Mouse (Mus musculus) liver, embryonic 16.5 days (tissue): ENCODE measurements at regions not wholly inside any gene's neighbourhood (a gene's known extent, or its start where the extent isn't known, plus 50 kb on each side); places are given as distances from the start of the nearest gene placed in this dataset.

Experiments
- ATAC-seq: fragments of 200-750 bp; cut with Nextera tagmentation; 2 replicates; pipeline ENCODE4 v1.8.0; 2017; ENCODE audit warnings: low read depth, mild to moderate bottlenecking, moderate number of reproducible peaks, moderate library complexity
- H3K27ac ChIP-seq: fragments of 300-500 bp; sonication (generic); 2 replicates; pipeline ENCODE4 v1.5.1; 2014; ENCODE audit warnings: mild to moderate bottlenecking, low read length
- H3K27me3 ChIP-seq: fragments of 300-500 bp; sonication (generic); 2 replicates; pipeline ENCODE4 v1.6.1; 2014; ENCODE audit warnings: low read depth, low read length, mixed read lengths; ENCODE audit not compliant: control insufficient read depth, insufficient read depth
- H3K36me3 ChIP-seq: fragments of 300-500 bp; sonication (generic); 2 replicates; pipeline ENCODE4 v1.6.1; 2014; ENCODE audit warnings: mild to moderate bottlenecking; ENCODE audit not compliant: control insufficient read depth, insufficient read depth
- H3K4me1 ChIP-seq: fragments of 300-500 bp; sonication (generic); 2 replicates; pipeline ENCODE4 v1.6.1; 2014; ENCODE audit warnings: low read depth, low read length, mixed read lengths; ENCODE audit not compliant: control insufficient read depth
- H3K4me2 ChIP-seq: fragments of 300-500 bp; sonication (generic); 2 replicates; pipeline ENCODE4 v1.6.1; 2014; ENCODE audit warnings: low read depth, low read length, mixed read lengths
- H3K4me3 ChIP-seq: fragments of 300-500 bp; sonication (generic); 2 replicates; pipeline ENCODE4 v1.5.1; 2014; ENCODE audit warnings: low read depth, mild to moderate bottlenecking, low read length
- H3K9ac ChIP-seq: fragments of 300-500 bp; sonication (generic); 2 replicates; pipeline ENCODE4 v1.6.1; 2014; ENCODE audit warnings: low read depth, low read length
- H3K9me3 ChIP-seq: fragments of 300-500 bp; sonication (generic); replicated peaks from 2 replicates; pipeline ENCODE4 v1.6.1; 2016; ENCODE audit warnings: low read length; ENCODE audit not compliant: control insufficient read depth
- WGBS: fragments of 180-500 bp; shearing (Covaris S2); extraction: QIAGEN DNeasy Blood & Tissue Kit; methylation state at CpG from one replicate; pipeline ENCODE4 v1.1.7; 2014; ENCODE audit not compliant: insufficient replicate concordance; 5-methylcytosine and 5-hydroxymethylcytosine counted together

DNA sequence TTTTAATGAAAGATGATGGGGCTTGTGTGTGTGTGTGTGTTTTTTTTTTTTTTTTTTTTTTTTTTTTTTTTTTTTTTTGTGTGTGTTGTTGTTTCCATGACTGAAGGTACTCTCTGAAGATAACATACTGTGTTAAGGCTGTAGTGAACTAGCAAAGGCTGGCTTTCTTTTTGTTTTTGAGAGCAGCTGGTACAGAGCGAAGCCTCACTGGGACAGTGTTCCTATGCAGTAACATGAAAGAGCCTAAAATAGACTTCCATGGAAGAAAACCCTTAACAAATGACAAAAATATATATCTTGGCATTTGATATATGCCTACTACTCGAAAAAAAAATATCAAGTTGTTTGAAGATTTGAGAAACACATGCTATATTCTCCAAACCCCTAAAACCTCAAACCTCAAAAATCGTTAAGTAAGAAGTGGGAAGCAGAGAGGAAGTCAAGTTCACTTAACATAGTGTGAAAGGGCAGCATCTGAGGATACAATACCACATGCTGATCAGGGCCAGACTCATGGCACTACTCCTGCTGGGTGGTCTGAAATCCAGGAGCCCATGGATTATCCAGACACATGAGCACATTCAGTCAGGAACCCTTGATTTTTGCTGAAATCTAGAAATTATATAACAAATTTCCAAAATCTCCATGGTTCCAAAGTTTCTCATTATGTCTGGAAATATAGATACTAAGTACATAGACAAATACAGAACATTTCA, 215.4 kb downstream of the Gm28710 start:
- no peaks in the 10 kb centered on the region for H3K9me3 ChIP-seq

DNA sequence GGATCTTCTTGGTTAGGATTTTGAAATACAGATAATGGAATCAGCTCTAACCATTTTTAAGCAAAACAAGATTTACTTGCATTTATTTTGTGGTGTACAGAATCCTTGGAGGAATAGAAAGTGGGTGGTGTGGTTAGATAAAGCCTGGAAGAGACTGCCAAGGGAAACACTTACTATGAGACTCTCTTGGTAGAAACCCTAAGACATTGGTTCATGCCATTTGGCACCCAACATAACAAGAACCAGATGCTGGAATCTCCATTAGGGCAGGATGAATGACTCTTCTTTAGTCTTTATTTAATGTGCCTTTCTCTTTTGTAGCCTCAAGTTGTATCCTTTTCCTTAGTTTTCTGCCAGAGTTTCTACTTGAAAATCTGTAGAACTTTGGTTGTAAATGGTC, 230.0 kb downstream of the Gm28710 start:
- Histone ChIP-seq H3K36me3 (no peaks in the 10 kb centered on the region), H3K4me2 (no peak overlapping the region)
- ATAC-seq: no peak

More for the DNA sequence above, 215.4 kb downstream of the Gm28710 start:
- no peaks in the 10 kb centered on the region for H3K4me1 ChIP-seq
- no peaks in the 10 kb centered on the region for H3K36me3 ChIP-seq
- H3K4me2 ChIP-seq: no peak overlapping the region
- no peak overlapping the region for H3K4me3 ChIP-seq
- H3K9ac ChIP-seq: no peak overlapping the region
- 27% methylated on average over 3 of the region's 3 CpGs for WGBS
- no peaks in the 10 kb centered on the region for H3K27me3 ChIP-seq
- no peak overlapping the region for H3K27ac ChIP-seq
- ATAC-seq: no peak

DNA sequence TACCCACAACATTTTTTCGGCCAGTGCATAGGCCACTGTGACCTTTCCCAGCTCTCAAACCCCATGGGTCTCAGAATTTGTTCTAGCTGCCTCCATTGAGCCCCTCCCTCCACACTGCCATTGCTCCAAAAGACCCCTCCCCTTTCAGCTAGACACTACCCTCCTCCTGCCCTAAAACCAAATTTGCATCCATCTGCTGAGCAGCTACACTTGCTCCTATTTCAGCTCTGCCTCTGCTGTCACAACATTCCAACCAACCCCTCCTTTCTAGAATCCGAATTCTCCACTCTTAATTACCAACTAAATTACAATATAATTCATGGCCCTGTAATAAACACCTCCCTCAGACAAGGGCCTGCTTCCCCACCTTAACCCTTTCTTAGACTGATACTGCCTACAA, 262.3 kb downstream of the Gm28710 start:
- Histone ChIP-seq H3K27me3 (no peaks in the 10 kb centered on the region), H3K9me3 (no peaks in the 10 kb centered on the region), H3K4me1 (no peaks in the 10 kb centered on the region), H3K27ac (no peak overlapping the region), H3K4me2 (no peak overlapping the region), H3K4me3 (no peak overlapping the region), H3K9ac (no peak overlapping the region), H3K36me3 (no peaks in the 10 kb centered on the region)
- 34% methylated on average over 2 of the region's 2 CpGs for WGBS
- no peak for ATAC-seq

More for the DNA sequence above, 230.0 kb downstream of the Gm28710 start:
- Histone ChIP-seq H3K9me3 (no peaks in the 10 kb centered on the region), H3K9ac (no peak overlapping the region), H3K27me3 (no peaks in the 10 kb centered on the region), H3K4me3 (no peak overlapping the region), H3K27ac (no peak overlapping the region), H3K4me1 (no peaks in the 10 kb centered on the region)

DNA sequence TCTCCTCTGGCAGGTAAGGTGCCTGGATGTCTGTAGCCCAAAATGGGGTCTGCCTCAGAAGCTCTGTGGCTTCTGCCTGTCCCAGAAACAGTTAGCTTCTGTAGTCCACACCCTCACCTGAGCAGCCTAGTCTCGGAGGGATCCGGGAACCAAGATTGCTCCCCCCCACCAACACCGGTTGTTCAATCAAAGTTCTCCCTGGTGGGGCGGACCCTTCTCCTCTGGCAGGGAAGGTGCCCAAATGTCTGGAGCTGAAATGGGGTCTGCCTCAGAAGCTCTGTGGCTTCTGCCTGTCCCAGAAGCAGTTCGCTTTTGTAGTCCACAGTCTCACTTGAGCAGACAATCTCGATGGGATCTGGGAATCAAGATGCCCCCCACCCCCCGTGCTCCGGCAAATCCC, 273.0 kb downstream of the Gm28710 start:
- WGBS: 73% methylated on average over 8 of the region's 8 CpGs
- no peak overlapping the region for H3K9ac ChIP-seq
- H3K27me3 ChIP-seq: no peaks in the 10 kb centered on the region
- H3K9me3 ChIP-seq: no peaks in the 10 kb centered on the region
- H3K4me3 ChIP-seq: no peak overlapping the region
- H3K27ac ChIP-seq: no peak overlapping the region
- no peaks in the 10 kb centered on the region for H3K4me1 ChIP-seq
- no peak overlapping the region for H3K4me2 ChIP-seq
- ATAC-seq: no peak
- H3K36me3 ChIP-seq: no peaks in the 10 kb centered on the region

DNA sequence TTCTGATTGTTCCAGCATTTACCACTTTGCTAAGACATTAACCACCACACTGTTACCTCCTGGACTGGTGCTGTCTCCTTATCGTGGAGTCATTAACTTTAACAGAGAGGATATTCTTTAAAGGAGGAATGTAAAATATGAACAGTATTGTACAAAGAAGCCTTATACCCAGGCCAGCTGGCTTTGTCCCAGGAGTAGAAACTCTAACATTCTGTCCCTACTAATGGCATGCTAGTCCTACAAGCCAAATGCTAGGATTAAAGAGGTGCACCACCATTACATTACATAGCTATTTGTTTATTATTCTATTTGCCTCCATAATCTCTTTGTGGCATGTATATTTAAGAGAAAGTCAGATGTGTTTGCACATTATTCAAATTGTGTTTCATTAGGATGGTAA, 288.8 kb downstream of the Gm28710 start:
- 50% methylated on average over 1 of the region's 1 CpGs for WGBS
- ATAC-seq: no peak
- Histone ChIP-seq H3K27me3 (no peaks in the 10 kb centered on the region), H3K36me3 (no peaks in the 10 kb centered on the region), H3K27ac (no peak overlapping the region), H3K4me3 (no peak overlapping the region), H3K4me1 (no peaks in the 10 kb centered on the region), H3K4me2 (no peak overlapping the region), H3K9me3 (no peaks in the 10 kb centered on the region), H3K9ac (no peak overlapping the region)

DNA sequence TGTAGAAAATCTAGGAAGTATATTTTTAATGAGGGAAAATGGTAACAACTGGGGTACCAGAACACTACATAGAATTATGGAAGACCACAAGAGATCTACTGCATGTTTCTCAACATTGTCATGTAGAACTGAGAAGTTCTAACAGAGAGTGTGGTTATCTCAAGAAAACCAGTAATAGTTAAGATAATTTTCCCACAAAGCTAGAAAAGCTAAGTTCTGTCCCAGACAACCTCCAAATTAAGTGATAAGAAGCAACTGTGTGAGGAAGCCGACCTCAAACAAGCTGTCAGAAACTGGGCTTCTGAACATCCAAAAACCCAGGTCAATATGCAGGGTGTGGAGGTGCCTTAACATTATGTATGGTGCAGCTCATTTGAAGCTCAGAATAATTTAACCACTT, 261.4 kb upstream of the Speer4f2 start:
- no peaks in the 10 kb centered on the region for H3K36me3 ChIP-seq
- H3K9ac ChIP-seq: no peak overlapping the region
- H3K4me1 ChIP-seq: no peaks in the 10 kb centered on the region
- no peaks in the 10 kb centered on the region for H3K9me3 ChIP-seq
- no peak overlapping the region for H3K4me3 ChIP-seq
- no peak overlapping the region for H3K4me2 ChIP-seq
- no peak overlapping the region for H3K27ac ChIP-seq
- no peaks in the 10 kb centered on the region for H3K27me3 ChIP-seq
- 27% methylated on average over 1 of the region's 1 CpGs for WGBS
- ATAC-seq: no peak

DNA sequence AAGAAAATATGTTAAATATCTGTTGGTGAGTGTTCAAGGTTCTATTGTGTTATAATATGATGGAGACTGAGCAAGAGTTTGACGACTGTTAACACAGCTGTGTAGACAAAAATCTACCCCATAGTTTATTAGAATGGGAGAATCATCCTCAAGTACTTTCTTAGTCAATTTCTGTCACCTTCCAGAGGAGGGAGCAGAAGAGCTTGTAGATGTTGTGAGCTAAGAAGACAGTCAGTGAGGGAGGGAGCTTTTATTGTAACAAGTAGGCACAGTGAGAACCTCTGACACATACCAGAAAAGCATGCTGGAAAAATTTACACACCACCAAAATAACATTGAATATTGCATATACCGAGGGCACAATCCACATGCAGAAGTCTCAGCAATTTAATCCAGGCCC, 261.0 kb upstream of the Speer4f2 start:
- H3K9me3 ChIP-seq: no peaks in the 10 kb centered on the region
- 31% methylated on average over 2 of the region's 2 CpGs for WGBS
- ATAC-seq: no peak

DNA sequence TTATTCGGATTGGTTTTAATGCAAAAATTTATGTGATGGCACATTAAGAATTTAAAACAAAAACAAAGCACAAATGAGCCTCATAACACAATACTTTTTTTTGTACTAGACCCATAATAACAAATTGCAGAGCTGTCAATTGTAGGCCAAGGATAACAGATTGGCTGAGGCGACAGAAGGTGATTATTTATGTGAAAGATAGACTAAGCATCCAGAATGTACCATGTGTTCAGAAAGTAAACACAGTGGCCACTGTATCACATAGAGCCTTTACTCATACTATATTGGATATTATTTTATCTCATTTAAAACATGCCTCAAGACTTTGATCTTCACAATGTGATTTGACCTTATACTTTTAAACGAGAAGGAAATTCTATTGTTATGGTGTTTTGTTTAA, 257.9 kb upstream of the Speer4f2 start:
- no peak for ATAC-seq
- H3K36me3 ChIP-seq: no peaks in the 10 kb centered on the region
- no peaks in the 10 kb centered on the region for H3K27me3 ChIP-seq
- H3K4me1 ChIP-seq: no peaks in the 10 kb centered on the region
- H3K9me3 ChIP-seq: no peaks in the 10 kb centered on the region
- no peak overlapping the region for H3K4me3 ChIP-seq
- no peak overlapping the region for H3K9ac ChIP-seq
- 56% methylated on average over 3 of the region's 3 CpGs for WGBS
- H3K27ac ChIP-seq: no peak overlapping the region
- H3K4me2 ChIP-seq: no peak overlapping the region

More for the DNA sequence above, 261.0 kb upstream of the Speer4f2 start:
- Histone ChIP-seq H3K27ac (no peak overlapping the region), H3K36me3 (no peaks in the 10 kb centered on the region), H3K27me3 (no peaks in the 10 kb centered on the region), H3K4me3 (no peak overlapping the region), H3K9ac (no peak overlapping the region), H3K4me2 (no peak overlapping the region), H3K4me1 (no peaks in the 10 kb centered on the region)

DNA sequence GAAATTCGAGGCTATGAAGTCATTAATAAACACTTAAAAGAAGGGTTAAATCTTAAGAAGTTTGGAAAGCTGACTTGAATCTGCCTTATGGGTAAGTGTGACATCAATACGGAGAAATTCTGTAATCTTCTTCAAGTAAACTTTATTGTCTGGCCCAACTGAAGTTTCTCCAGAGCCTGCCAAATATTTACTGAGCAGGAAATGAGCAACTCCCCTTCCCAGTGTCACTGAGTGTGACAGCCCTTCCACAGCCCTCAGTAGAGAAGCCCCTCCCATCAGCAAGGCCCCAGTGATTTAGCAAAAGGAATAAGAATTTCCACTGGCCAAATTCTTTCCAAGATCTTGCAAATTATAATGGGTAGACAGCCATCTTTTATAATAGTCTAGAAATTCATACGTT, 256.9 kb upstream of the Speer4f2 start:
- Histone ChIP-seq H3K9ac (no peak overlapping the region), H3K27ac (no peak overlapping the region), H3K27me3 (no peaks in the 10 kb centered on the region), H3K9me3 (no peaks in the 10 kb centered on the region), H3K4me3 (no peak overlapping the region), H3K36me3 (no peaks in the 10 kb centered on the region), H3K4me1 (no peaks in the 10 kb centered on the region), H3K4me2 (no peak overlapping the region)
- ATAC-seq: no peak
- 35% methylated on average over 3 of the region's 3 CpGs for WGBS
